ENCODE assay signal across 8 mouse cellular contexts in genomic region chr7:100911246-100911770, GRCm38 (mm10). TPM values are rescaled to one million over a fixed set of nuclear protein-coding genes. Genes with fewer than 3 reads are reported as not detected.
DNase-seq lines count a peak whose midpoint lies in the region; ATAC-seq and TF ChIP-seq lines count a peak whose summit lies in the region.

No protein-coding gene starts in this region.

- TF ChIP-seq CTCF in liver, postnatal 0 days (IDR thresholded peaks at IDR 0.05; ENCODE audit: low read depth): no peak

- intact Hi-C loops in gastrocnemius, postnatal 36 days (cut with DNase I): no loop called here

- H3K27me3 ChIP-seq in intestine, embryonic 14.5 days (replicated peaks; ENCODE audit: control insufficient read depth, insufficient read depth, low read length): no peaks in the 10 kb centered on the region
- H3K27me3 ChIP-seq in liver, postnatal 0 days (ENCODE audit: insufficient read depth, low read length): no peaks in the 10 kb centered on the region

- no peaks in the 10 kb centered on the region for H3K9me3 ChIP-seq in intestine, embryonic 14.5 days (ENCODE audit: control insufficient read depth, low read length)
- H3K9me3 ChIP-seq in liver, postnatal 0 days (ENCODE audit: low read length): no peaks in the 10 kb centered on the region

- peak; percentile 78 to 93 for DNase-seq in adrenal gland, adult (ENCODE audit: inconsistent age in 2 of 2, low spot score in 1 of 2)
- no peak for DNase-seq in adrenal gland, postnatal 4 days (ENCODE audit: low spot score in 2 of 2)
- DNase-seq in embryo, embryonic 11 days: peak; percentile 81
- no peak for DNase-seq in intestine, embryonic 14.5 days (ENCODE audit: low spot score)
- DNase-seq in liver, postnatal 0 days: peak; percentile 31
- no peak for DNase-seq in frontal cortex, postnatal 36 days (ENCODE audit: low spot score in 2 of 2)
- DNase-seq in gastrocnemius, postnatal 36 days: no peak

- H3K27ac ChIP-seq in intestine, embryonic 14.5 days (ENCODE audit: low read depth): peak overlapping the region; percentile 52; the same call in 1 of the 2 replicates
- H3K27ac ChIP-seq in liver, postnatal 0 days (ENCODE audit: low read depth): no peak overlapping the region

- no peak overlapping the region for H3K4me3 ChIP-seq in intestine, embryonic 14.5 days (ENCODE audit: low read depth, low read length)
- H3K4me3 ChIP-seq in liver, postnatal 0 days (ENCODE audit: low read depth, low read length): no peak overlapping the region

- 0 out of 2 replicates have a peak overlapping the region, but pooled peaks have one; percentile 10 for H3K9ac ChIP-seq in intestine, embryonic 14.5 days (ENCODE audit: low read length)
- no peak overlapping the region for H3K9ac ChIP-seq in liver, postnatal 0 days (replicated peaks)

- H3K36me3 ChIP-seq in intestine, embryonic 14.5 days (ENCODE audit: control insufficient read depth, insufficient read depth, low read length): peaks cover 22% of the 10 kb centered on the region
- H3K36me3 ChIP-seq in liver, postnatal 0 days (replicated peaks; ENCODE audit: insufficient read depth, low read length): no peaks in the 10 kb centered on the region

- ATAC-seq in intestine, embryonic 14.5 days (replicated peaks; ENCODE audit: low FRiP score, low TSS enrichment, low read depth): no peak
- no peak for ATAC-seq in liver, postnatal 0 days
- ATAC-seq in megakaryocyte, adult 5-6 weeks (ENCODE audit: poor library complexity, severe bottlenecking): no peak

- H3K4me1 ChIP-seq in intestine, embryonic 14.5 days (replicated peaks; ENCODE audit: control insufficient read depth, insufficient read depth, low read length): peaks cover 46% of the 10 kb centered on the region
- H3K4me1 ChIP-seq in liver, postnatal 0 days (ENCODE audit: insufficient read depth): no peaks in the 10 kb centered on the region; the same call in 1 of the 2 replicates

- H3K4me2 ChIP-seq in intestine, embryonic 14.5 days (ENCODE audit: low read length): peak overlapping the region; percentile 15; the same call in 1 of the 2 replicates
- no peak overlapping the region for H3K4me2 ChIP-seq in liver, postnatal 0 days (ENCODE audit: low read depth, low read length)

- WGBS in intestine, embryonic 14.5 days: 10% methylated on average over 2 of the region's 2 CpGs
- 64% methylated on average over 2 of the region's 2 CpGs for WGBS in liver, postnatal 0 days (ENCODE audit: insufficient replicate concordance)

- no peak for TF ChIP-seq EP300 in liver, postnatal 0 days (IDR thresholded peaks at IDR 0.05; ENCODE audit: low read depth)

RNA-seq across cellular contexts. Expression of gene Arhgef17, which starts 20.6 kb away (rescaled TPM):
- total RNA-seq in adrenal gland, postnatal 4 days (2021): 10 to 100 TPM; 73.3 to 79.3 TPM
- polyA plus RNA-seq in intestine, embryonic 14.5 days (2014; fragmentation: Nextera tagmentation; extraction: Ambion mirVana): 12.9 and 14.2 TPM in 2 replicates
- polyA plus RNA-seq in liver, postnatal 0 days (2015; fragmentation: Nextera tagmentation; extraction: Ambion mirVana): 0.35 and 0.38 TPM in 2 replicates
- total RNA-seq in gastrocnemius, postnatal 36 days (2021): 10 to 100 TPM; 19.3 to 19.6 TPM
- total RNA-seq in megakaryocyte, adult 5-6 weeks (2015): 0.09 and 0.21 TPM in 2 replicates
- 0.12 TPM in 1 of 2 replicates, not detected in the other for total RNA-seq in megakaryocyte, adult 5-6 weeks (2017)

RNA-seq across cellular contexts. Expression of gene Relt, which starts 48.1 kb away (rescaled TPM):
- total RNA-seq in adrenal gland, postnatal 4 days (2021): 1 to 10 TPM; 5.8 to 6.0 TPM
- 1.9 and 2.0 TPM in 2 replicates for polyA plus RNA-seq in intestine, embryonic 14.5 days (2014; fragmentation: Nextera tagmentation; extraction: Ambion mirVana)
- polyA plus RNA-seq in liver, postnatal 0 days (2015; fragmentation: Nextera tagmentation; extraction: Ambion mirVana): 6.9 and 7.5 TPM in 2 replicates
- 10 to 100 TPM in 1 of 2 experiments, 1 to 10 TPM in 1; 5.3 to 12.2 TPM for total RNA-seq in gastrocnemius, postnatal 36 days (2021)
- total RNA-seq in megakaryocyte, adult 5-6 weeks (2015): 23.9 and 27.2 TPM in 2 replicates
- 45.0 and 58.3 TPM in 2 replicates for total RNA-seq in megakaryocyte, adult 5-6 weeks (2017)

Comparison
In these comparisons a context has a peak if more than half of its experiments do, and no peak if none do; other contexts are left out.
1. DNase-seq: peak in adrenal gland, adult (2 of 2), embryo, embryonic 11 days (single experiment) and liver, postnatal 0 days (single experiment); none in adrenal gland, postnatal 4 days (0 of 2), intestine, embryonic 14.5 days (single experiment), frontal cortex, postnatal 36 days (0 of 2) and gastrocnemius, postnatal 36 days (0 of 2).
2. RNA of gene Arhgef17, which starts 20.6 kb away (total RNA-seq): 73.3 to 79.3 TPM in adrenal gland, postnatal 4 days and 19.3 to 19.6 TPM in gastrocnemius, postnatal 36 days; 0.09 to 0.21 TPM in megakaryocyte, adult 5-6 weeks; every median in the first group is over 10 times any median in the second.